Mouse (Mus musculus) testis, adult 2 months (tissue): ENCODE measurements around the gene Pigt.

ENCODE experiments used
- CTCF ChIP-seq: fragments of 200-500 bp; IDR thresholded peaks from 2 replicates; pipeline ENCODE4 v1.5.1; 2012; ENCODE audit warnings: low read depth, mild to moderate bottlenecking, inconsistent platforms, low read length, moderate library complexity; ENCODE audit not compliant: control insufficient read depth, insufficient read depth, insufficient replicate concordance
- POLR2A ChIP-seq: fragments of 200-500 bp; IDR thresholded peaks from 2 replicates; pipeline ENCODE4 v1.6.1; 2012; ENCODE audit warnings: low read depth, mild to moderate bottlenecking, inconsistent platforms, low read length, moderate library complexity; ENCODE audit not compliant: control insufficient read depth

- no peak for TF ChIP-seq CTCF
- no peak for TF ChIP-seq POLR2A
These were observed 13.4 kb downstream of the Pigt start for GRCm38 (mm10) chr2:164510621-164511190.
